Mouse (Mus musculus) lung, postnatal 4 days (tissue): ENCODE data around the gene Hps4.
A peak's percentile ranks its signal among the peaks of the same experiment; 100 is the strongest.

Source experiments
- DNase-seq, 2 experiments: peaks; one replicate each; pipeline ENCODE4 v3.0.0; 2021

Gene Hps4

GRCm38 (mm10) chr5:112324637-112325545 lies 18.0 kb upstream of the Hps4 start:
- peak; percentile 64 to 73 for DNase-seq

DNA sequence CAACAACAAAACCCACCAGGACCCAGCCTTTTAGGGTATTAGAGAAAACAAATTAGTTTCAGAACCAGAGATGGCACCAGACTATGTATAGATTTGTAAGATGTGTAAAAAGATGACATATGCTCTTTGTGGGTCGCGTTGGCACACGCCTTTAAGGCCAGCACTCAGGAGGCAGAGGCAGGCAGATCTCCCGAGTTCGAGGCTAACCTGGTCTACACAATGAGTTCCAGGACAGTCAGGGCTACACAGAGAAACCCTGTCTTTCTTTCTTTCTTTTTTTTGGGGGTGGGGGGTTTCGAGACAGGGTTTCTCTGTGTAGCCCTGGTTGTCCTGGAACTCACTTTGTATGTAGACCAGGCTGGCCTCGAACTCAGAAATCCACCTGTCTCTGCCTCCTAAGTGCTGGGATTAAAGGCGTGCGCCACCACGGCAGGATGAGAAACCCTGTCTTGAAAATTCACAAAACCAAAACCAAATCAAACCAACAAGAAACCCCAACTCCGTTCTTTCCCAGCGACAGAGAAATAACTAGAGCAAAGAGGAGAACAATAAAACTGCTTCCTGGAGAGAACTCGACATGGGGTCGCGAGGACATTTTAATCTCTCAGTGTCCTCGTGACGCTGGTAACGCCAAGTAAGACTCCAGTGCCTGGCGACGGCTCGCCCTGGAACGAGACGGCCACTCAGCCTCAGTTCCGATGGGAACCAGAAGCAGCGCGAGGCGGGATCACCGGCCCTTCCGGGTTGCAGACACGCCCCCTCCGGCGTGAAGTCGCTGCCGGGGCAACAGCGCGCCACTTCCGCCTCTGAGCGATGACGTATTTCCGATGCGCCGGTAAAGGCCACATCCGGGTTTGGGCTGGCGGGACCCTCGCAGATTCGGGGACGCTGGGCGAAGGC lies 17.1 kb upstream of the Hps4 start, which contains the start of gene Tfip11:
Gene Tfip11, plus strand, starts transcription at position 813 of the 900 bp plus-strand sequence.
- peak; percentile 97 for DNase-seq

DNA sequence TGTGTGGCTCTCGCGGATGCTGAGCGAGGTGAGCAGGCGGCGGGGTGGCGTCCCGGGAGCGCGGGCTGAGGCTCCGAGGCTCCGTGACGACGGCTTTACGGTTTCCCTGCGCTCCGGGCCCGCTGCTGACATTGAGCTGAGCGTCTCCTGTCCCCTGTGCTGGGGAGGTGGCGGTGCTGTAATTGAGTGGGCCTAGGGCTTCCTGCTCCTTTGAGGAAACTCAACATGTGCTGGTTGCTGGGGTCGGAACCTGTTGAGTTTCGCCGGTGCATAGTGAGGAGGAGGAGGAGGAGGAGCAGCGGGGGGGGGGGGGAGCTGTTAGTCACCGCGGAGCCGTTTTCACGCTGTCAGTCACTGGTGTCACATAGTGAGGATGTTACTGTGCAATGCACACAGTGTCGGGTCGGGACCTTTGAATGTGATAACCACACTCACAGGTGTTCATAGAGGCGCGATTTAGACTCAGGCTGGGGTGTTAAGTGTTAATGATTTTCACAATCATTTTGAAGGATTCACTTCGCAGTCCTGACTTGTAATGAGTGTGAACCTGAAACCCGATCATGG lies 16.4 kb upstream of the Hps4 start:
- DNase-seq = no peak

GRCm38 (mm10) chr5:112327854-112328253 lies 15.0 kb upstream of the Hps4 start:
- no peak for DNase-seq

- no peak for DNase-seq
Measured at GRCm38 (mm10) chr5:112329805-112330564, 12.9 kb upstream of the Hps4 start.

DNA sequence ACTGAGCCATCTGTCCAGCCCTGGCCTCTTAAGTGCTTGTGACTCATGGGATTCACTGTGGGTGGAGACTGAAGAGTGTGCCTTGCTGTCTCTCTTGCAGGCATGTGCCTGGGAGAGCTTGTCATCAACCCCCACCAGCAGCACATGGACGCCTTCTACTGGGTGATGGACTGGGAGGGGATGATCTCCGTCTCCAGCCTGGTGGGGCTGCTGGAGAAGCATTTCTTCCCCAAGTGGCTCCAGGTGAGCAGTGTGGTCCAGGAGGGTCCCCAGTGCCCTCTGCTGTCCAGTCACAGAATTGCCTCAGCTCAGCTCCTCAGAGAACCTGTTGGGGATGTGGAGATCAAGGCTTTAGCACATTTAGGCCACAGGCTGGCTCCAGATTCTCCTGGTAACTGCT lies 7.4 kb upstream of the Hps4 start:
- DNase-seq = peak; percentile 49 to 62

- no peak for DNase-seq
Measured at GRCm38 (mm10) chr5:112337004-112337403, 5.9 kb upstream of the Hps4 start.

DNA sequence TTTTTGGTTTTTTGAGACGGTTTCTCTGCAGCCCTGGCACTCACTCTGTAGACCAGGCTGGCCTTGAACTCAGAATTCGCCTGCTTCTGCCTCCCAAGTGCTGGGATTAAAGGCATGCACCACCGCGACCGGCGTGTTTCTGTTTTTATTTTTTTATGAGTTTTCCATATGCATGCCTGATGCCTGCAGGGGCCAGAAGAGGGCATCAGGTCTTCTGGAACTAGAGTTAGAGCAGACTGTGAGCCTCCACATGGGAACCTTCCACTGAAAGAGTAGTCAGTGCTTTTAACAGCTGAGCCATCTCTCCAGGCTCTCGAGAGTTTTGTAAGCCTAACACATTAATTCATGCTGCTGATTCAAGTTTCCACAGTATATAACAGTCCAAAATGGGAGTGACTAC lies 3.7 kb upstream of the Hps4 start:
- DNase-seq = no peak

DNA sequence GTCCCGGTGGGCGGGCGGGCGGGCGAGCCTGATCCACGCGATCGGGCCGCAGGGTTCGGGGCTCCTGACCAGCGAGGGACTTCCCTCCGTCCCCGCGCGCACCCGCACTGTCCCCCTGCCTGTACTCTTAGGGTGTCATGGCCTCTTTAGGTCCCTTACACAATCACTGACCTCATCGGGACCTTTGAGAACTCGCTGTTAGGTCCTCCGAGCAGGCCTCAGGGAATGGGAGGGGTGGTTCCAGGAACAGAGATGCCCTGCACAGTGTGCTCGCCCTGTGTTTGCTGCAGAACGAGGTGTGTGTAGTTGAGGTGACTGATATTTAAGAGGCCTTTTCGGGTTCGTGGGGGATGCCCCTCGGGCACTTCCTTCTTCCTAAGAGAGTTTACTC lies 317 bp downstream of the Hps4 start:
- no peak for DNase-seq

DNA sequence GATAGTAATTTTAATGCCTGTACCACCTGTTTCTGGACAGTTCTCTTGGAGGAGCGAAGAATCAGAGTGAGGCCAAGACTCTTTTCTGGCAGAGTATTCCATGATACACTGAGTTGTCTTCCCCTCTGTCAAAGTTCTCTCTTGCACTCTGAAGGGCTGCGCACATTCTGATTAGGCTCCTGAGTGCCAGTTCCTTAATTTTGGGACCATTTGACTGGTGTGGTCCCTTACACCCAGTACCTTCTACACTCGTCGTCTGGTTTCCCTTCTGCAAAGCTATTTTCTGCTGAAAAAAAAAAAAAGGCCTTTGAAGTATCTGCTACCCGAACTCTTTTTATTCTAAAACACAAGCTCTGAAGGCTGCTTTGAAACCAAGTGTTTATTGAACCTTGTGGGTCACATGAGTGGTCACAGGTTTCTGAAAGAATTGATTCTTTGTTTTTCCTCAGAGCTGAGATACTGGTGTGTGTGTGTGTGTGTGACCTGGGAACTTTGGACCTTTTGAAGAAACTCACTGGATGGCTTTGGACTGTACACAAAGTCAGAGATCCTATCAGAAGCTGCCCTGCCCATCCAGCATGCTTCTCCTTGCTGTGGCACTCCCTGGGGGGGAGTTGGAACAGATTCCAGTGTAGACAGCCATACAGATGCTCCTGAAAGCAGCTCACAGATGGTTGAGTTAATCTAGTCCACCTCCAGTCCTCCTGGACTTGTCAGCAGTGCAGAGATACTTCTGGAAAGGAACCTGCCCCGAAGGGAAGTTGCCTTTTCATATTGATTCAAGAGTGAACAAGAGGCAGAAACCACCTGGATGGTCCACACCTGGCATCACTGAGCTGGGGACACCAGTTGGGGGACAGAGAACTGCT lies 1.4 kb downstream of the Hps4 start:
- DNase-seq = no peak

DNA sequence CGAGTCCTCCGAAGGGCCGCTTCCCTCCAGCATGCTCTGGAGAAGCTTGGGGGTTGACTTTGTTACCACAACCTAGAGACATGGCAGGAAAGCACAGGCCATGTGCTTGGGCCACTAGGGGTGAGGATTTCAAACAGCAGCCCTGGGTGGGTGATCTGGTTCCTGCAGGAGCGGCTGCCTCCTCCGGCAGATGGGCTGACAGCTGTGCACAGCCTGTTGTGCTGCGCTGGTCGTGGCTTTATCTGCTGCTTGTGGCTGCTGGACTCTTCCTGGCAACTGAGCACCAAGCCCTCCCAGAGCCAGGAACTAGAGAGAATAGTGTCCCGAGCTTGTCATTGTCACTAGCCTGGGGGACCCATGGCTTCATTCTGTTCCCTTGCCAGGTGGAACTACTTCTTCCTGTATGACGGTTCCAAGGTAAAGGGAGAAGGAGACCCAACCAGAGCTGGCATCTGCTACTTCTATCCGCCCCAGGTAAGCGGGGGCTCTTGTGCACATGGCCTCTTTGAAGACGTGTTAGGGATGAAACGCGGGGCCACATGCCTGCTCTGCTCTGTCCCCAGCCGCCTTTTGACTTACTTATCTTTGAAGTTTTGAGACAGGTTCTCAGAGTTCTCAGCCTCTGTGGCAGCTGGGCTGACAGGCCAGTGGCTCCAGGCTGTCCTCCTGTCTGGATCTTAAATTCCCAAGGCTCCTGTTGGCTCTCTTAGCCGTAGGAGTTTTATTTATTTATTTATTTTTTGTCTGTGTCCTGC lies 3.5 kb downstream of the Hps4 start:
- peak in 1 of 2 experiments; percentile 59 for DNase-seq

DNA sequence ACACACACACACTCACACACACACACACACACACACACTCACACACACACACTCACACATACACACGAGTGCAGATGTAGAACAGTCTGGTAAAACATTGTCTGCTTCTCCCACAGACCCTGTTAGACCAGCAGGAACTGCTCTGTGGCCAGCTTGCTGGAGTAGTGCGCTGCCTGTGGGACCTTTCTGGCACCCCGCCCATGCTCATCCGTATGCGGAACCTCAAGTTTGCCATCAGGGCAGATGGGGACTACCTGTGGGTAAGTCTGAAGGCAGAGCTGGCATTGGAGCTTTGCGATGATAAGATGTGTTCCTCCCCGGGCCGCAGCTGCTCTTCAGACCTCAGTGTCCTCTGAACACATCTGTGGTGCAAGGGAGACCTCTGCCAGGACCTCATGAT lies 6.3 kb downstream of the Hps4 start:
- DNase-seq = no peak

DNA sequence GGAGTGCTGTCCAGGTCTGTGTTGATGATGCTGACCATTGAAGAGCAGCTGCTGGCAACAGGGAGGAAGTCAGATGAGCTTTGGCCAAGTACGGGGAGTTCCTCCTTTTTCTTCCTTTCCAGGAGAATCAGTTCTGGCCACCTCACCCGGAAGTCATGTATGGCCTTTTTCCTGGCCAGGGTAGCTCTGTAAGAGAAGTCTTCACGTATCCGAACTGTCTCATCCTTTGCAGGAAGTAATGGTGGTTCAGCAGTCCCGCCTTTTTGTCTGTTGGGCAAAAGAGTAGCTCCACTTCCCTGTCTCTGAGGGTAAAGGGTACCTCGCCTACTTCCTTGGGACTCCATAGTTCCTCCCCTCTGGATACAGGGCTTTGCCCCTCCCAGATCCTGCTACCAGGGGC lies 12.6 kb downstream of the Hps4 start:
- DNase-seq = peak in 1 of 2 experiments; percentile 22

DNA sequence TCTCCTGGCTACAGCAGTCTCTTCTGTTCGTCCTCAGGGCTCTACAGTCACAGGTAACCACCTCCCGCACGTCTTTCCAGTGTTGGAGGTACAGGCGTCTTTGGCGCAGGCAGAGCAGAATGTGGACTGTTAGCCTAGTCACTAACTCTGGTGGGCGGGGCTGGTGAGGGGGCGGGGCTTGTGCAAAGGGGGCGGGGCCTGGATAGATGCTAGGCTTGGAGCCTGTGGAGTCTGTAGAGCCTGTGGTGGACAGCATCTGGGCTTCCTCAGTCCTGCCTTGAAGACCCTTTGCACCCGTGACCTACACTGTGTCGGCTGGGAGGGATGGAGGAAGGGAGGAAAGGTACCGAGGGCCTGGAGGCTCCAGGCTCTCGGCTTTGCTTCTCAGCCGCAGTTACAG lies 13.0 kb downstream of the Hps4 start, which contains the start of gene Gm6583:
Gene Gm6583, minus strand, starts transcription at position 124 of the 400 bp plus-strand sequence.
- no peak for DNase-seq

GRCm38 (mm10) chr5:112356322-112356721 lies 13.4 kb downstream of the Hps4 start:
- DNase-seq = peak; percentile 33 to 64

- no peak for DNase-seq
Measured at GRCm38 (mm10) chr5:112359520-112359919, 16.6 kb downstream of the Hps4 start.

- no peak for DNase-seq
Measured at GRCm38 (mm10) chr5:112360077-112360476, 17.2 kb downstream of the Hps4 start.

DNA sequence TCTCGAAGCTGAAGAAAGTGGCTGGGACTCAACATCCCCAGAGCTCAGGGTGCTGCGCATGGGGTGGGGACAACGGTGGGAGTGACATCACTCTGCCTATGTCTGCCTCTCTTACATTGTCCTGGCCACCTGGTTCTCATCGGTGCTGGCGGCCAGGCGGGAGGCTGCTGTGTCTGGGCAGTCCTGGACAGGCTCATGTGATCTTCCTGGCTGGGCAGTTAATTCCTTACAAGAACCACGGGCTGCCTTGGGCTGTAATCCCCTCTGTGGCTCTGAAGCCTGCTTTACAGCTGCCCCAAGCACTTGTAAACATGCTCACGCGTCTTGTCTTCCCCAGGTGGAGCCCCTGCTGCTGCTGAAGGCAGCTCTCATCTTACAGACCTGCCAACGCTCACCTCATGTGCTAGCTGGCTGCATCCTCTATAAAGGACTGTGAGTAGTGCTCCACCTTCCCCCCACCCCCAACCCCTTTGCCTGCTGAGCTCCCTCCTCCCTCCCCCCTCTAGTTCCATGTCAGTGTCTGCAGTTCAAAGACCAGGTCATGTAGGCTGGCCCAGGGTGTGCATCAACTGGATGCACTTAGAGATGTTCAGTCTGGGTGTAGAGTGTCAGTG lies 21.4 kb downstream of the Hps4 start:
- no peak for DNase-seq

DNA sequence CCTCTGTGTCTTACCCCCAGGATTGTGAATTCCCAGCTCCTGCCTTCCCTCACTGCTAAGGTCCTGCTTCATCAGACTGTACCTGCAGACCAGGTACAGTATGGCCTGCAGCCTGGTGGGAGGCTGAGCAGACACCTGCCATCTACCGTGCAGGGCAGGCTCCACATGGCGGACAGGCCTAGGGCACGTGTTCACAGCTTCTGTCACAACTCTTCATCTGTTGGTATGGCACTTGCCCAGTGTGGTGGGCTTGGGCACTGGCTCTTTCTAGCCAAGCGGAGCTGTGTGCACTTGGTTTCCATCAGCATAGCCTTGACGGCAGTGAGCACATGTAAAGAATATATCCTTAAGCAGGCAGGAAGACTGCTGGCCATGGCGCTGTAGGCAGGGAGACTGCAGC lies 24.0 kb downstream of the Hps4 start:
- DNase-seq = no peak

DNA sequence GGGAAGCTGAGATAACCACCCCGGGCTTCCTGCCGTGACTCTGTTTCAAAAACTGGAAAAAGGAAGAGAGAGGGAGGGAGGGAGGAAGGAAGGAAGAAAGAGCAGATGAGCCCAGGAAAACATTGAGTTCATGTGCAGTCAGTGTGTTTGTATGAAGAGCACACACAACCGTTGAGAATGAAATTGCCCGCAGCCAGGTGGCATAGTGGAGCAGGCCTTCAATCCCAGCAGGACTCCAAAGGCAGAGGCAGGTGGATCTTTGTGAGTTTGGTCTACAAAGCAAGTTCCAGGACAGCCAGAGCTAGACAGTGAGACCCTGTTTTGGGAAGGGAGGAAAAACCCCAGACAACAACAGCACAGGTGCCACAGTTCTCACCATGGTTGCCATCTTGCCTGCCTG lies 24.5 kb downstream of the Hps4 start:
- no peak for DNase-seq
